Mouse (Mus musculus): ENCODE measurements around the gene Fgd3.

DNA sequence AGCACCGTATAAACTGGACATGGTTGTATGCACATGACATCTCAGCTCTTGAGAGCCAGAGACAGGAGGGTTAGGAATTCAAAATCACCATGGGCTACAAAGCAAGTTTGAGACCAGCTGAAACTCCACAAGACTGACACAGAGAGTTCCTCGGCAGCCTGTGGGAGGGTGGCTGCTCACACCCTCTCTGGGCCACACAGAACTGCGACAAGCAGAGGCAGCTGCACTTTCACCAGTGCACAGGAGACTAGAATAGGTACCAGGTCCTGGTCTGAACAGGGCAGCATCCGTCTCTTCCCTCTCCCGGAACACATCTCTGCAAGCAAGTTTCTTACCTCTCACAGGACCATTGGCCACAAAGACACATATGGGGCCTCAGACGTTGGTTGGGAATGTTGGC is 2.6 kb downstream of the Fgd3 start:
- TF ChIP-seq CTCF (IDR thresholded peaks at IDR 0.05; ENCODE audit: borderline replicate concordance, insufficient read depth, low read depth, low read length) (no peak), POLR2A (IDR thresholded peaks at IDR 0.05; ENCODE audit: borderline replicate concordance, insufficient read depth, low read length) (no peak)

Data from cerebellum, adult 2 months (tissue).